ENCODE assay signal across 15 mouse cellular contexts in genomic region chr9:55387862-55388505, GRCm38 (mm10).
DNase-seq lines count a peak whose midpoint lies in the region; ATAC-seq and TF ChIP-seq lines count a peak whose summit lies in the region.
"Had no signal": no experiment of that assay in that cellular context is flagged by ENCODE, and none has a peak within 500 bp of the region (broad histone marks: within the 10 kb centered on the region; RNA-seq: fewer than 3 reads in every experiment).

No protein-coding gene starts in this region.

- peak; percentile 57 for DNase-seq in cerebellum, adult 9-11 months
- DNase-seq in cerebellum, adult 9-10 months: no peak
- DNase-seq in thymus, adult 2 months: peak; percentile 18
- DNase-seq in left cerebral cortex, postnatal 25 days (ENCODE audit: low spot score in 2 of 2): no peak
- no peak for DNase-seq in adrenal gland, postnatal 4 days (ENCODE audit: low spot score in 2 of 2)
- DNase-seq: heart, postnatal 4 days; kidney, postnatal 36 days had no signal

- H3K36me3 ChIP-seq in thymus, adult 2 months (ENCODE audit: control insufficient read depth, insufficient read depth, low read length): no peaks in the 10 kb centered on the region
- H3K36me3 ChIP-seq in midbrain, embryonic 15.5 days (replicated peaks): no peaks in the 10 kb centered on the region
- H3K36me3 ChIP-seq: embryonic facial prominence, embryonic 10.5 days; intestine, embryonic 15.5 days; limb, embryonic 15.5 days; neural tube, embryonic 13.5 days had no signal

- no peak for TF ChIP-seq CTCF in thymus, adult 2 months (IDR thresholded peaks at IDR 0.05; ENCODE audit: borderline replicate concordance, control insufficient read depth, extremely low read depth, insufficient read depth, low read length, poor library complexity)

- 15% methylated on average over 14 of the region's 14 CpGs for WGBS in thymus, adult 2 months
- 87% methylated on average over 14 of the region's 14 CpGs for WGBS in midbrain, embryonic 15.5 days

- peaks cover 15% of the 10 kb centered on the region for H3K4me1 ChIP-seq in thymus, adult 2 months (replicated peaks; ENCODE audit: control insufficient read depth, insufficient read depth, low read length)
- H3K4me1 ChIP-seq in midbrain, embryonic 15.5 days: no peaks in the 10 kb centered on the region
- H3K4me1 ChIP-seq: intestine, embryonic 15.5 days had no signal

- ATAC-seq in activated CD4-positive, CD25-positive, alpha-beta regulatory T cell, adult 4 months: peak; percentile 72
- peak; percentile 66 for ATAC-seq in megakaryocyte progenitor cell, adult 5-6 weeks (replicated peaks; ENCODE audit: poor library complexity)
- no peak for ATAC-seq in midbrain, embryonic 15.5 days (replicated peaks)
- ATAC-seq: intestine, embryonic 15.5 days; midbrain, embryonic 13.5 days had no signal

- no peak overlapping the region for H3K4me3 ChIP-seq in thymus, adult 2 months (ENCODE audit: control insufficient read depth, insufficient read depth, low read length)
- H3K4me3 ChIP-seq in midbrain, embryonic 15.5 days: no peak overlapping the region
- H3K4me3 ChIP-seq: embryonic facial prominence, embryonic 10.5 days; intestine, embryonic 15.5 days; limb, embryonic 15.5 days; midbrain, embryonic 13.5 days; neural tube, embryonic 13.5 days had no signal

- no peaks in the 10 kb centered on the region for H3K9me3 ChIP-seq in midbrain, embryonic 15.5 days
- H3K9me3 ChIP-seq: embryonic facial prominence, embryonic 10.5 days; intestine, embryonic 15.5 days; limb, embryonic 15.5 days; midbrain, embryonic 13.5 days had no signal

- intact Hi-C loops in left cerebral cortex, postnatal 25 days (cut with DNase I): no loop called here

- no peak for TF ChIP-seq POLR2A in thymus, adult 2 months (IDR thresholded peaks at IDR 0.05; ENCODE audit: control insufficient read depth, extremely low read depth, insufficient read depth, low read length, poor library complexity)

- H3K27me3 ChIP-seq in thymus, adult 2 months (ENCODE audit: control insufficient read depth, insufficient read depth, low read length): no peaks in the 10 kb centered on the region
- H3K27me3 ChIP-seq in midbrain, embryonic 15.5 days (replicated peaks): no peaks in the 10 kb centered on the region
- H3K27me3 ChIP-seq: intestine, embryonic 15.5 days; midbrain, embryonic 13.5 days; neural tube, embryonic 13.5 days had no signal

- no peak overlapping the region for H3K4me2 ChIP-seq in midbrain, embryonic 15.5 days
- H3K4me2 ChIP-seq: intestine, embryonic 15.5 days; limb, embryonic 15.5 days; midbrain, embryonic 13.5 days; neural tube, embryonic 13.5 days had no signal

- no peak overlapping the region for H3K27ac ChIP-seq in thymus, adult 2 months (ENCODE audit: control insufficient read depth, insufficient read depth, low read length)
- H3K27ac ChIP-seq in midbrain, embryonic 15.5 days: no peak overlapping the region
- H3K27ac ChIP-seq: embryonic facial prominence, embryonic 10.5 days; intestine, embryonic 15.5 days; limb, embryonic 15.5 days; midbrain, embryonic 13.5 days; neural tube, embryonic 13.5 days had no signal

- H3K9ac ChIP-seq in midbrain, embryonic 15.5 days: no peak overlapping the region
- H3K9ac ChIP-seq: intestine, embryonic 15.5 days; limb, embryonic 15.5 days; midbrain, embryonic 13.5 days; neural tube, embryonic 13.5 days had no signal

Comparison
In these comparisons a context has a peak if more than half of its experiments do, and no peak if none do; other contexts are left out.
1. DNase-seq: peak in cerebellum, adult 9-11 months (single experiment) and thymus, adult 2 months (single experiment); none in cerebellum, adult 9-10 months (single experiment), left cerebral cortex, postnatal 25 days (0 of 2) and adrenal gland, postnatal 4 days (0 of 2).